Mouse (Mus musculus): ENCODE data around the gene Cfap45.

- TF ChIP-seq GATA1 (IDR thresholded peaks at IDR 0.05; ENCODE audit: low read length) (no peak), TAL1 (IDR thresholded peaks at IDR 0.05; ENCODE audit: low read length) (no peak)
Measured at GRCm38 (mm10) chr1:172499765-172500441, 20.7 kb upstream of the Cfap45 start, which contains the start of gene Tagln2.
